Mouse (Mus musculus): ENCODE results near the gene Cd79a. TPM values are rescaled to one million over a fixed set of nuclear protein-coding genes. Genes with fewer than 3 reads are reported as not detected.

The Cd79a gene
- polyA plus RNA-seq, 1 experiment = 27.1 TPM

GRCm38 (mm10) chr7:24904070-24904483, 6.9 kb downstream of the Cd79a start:
- peak overlapping the region; percentile 22; the same call in 1 of the 2 replicates for H3K27ac ChIP-seq (ENCODE audit: insufficient read depth, low read depth, low read length)
- peak; percentile 99 for DNase-seq
- TF ChIP-seq CTCF (conservative IDR thresholded peaks at IDR 0.05; ENCODE audit: insufficient read depth, insufficient read length, low read depth, low read length) = no peak
- TF ChIP-seq POLR2A (IDR thresholded peaks at IDR 0.05; ENCODE audit: low read depth, low read length) = no peak
- H3K4me1 ChIP-seq (ENCODE audit: control insufficient read depth, insufficient read depth, low read length) = peaks cover 5% of the 10 kb centered on the region; the same call in 1 of the 2 replicates
- H3K4me3 ChIP-seq (ENCODE audit: insufficient read depth, low read depth, low read length) = peak overlapping the region; percentile 57
- no peaks in the 10 kb centered on the region for H3K27me3 ChIP-seq (replicated peaks; ENCODE audit: control insufficient read depth, insufficient read depth, low read length)
- H3K36me3 ChIP-seq (ENCODE audit: control insufficient read depth, insufficient read depth, low read length) = no peaks in the 10 kb centered on the region
- under 1% methylated on average over 30 of the region's 30 CpGs for WGBS

GRCm38 (mm10) chr7:24904936-24905335, 7.8 kb downstream of the Cd79a start:
- peak; percentile 78 for DNase-seq
- peak overlapping the region; percentile 57 for H3K4me3 ChIP-seq (ENCODE audit: insufficient read depth, low read depth, low read length)
- peaks cover 5% of the 10 kb centered on the region; the same call in 1 of the 2 replicates for H3K4me1 ChIP-seq (ENCODE audit: control insufficient read depth, insufficient read depth, low read length)
- H3K36me3 ChIP-seq (ENCODE audit: control insufficient read depth, insufficient read depth, low read length) = no peaks in the 10 kb centered on the region
- TF ChIP-seq POLR2A (IDR thresholded peaks at IDR 0.05; ENCODE audit: low read depth, low read length) (no peak), CTCF (conservative IDR thresholded peaks at IDR 0.05; ENCODE audit: insufficient read depth, insufficient read length, low read depth, low read length) (peak; percentile 75)
- H3K27ac ChIP-seq (ENCODE audit: insufficient read depth, low read depth, low read length) = no peak overlapping the region
- WGBS = 7% methylated on average over 3 of the region's 3 CpGs
- H3K27me3 ChIP-seq (replicated peaks; ENCODE audit: control insufficient read depth, insufficient read depth, low read length) = no peaks in the 10 kb centered on the region

DNA sequence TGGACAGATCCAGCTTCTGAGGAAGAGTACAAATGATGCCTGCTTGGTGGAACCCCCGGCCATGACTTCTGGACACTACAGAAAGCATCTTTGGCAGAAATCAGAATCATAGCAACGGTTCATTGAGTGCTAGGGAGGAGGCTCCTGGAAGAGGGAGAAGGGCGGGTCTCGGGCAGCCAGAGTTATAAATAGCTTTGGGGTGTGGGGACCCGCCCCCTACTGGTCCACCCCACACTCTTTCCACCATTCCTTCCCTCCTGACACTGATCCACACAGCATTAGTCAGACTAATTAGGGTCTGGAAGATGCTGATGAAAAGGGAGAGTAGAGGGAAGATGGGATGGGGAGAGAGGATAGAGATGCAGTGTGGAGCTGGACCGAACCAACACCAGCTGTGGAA, 9.4 kb downstream of the Cd79a start:
- no peak for DNase-seq
- peaks cover 5% of the 10 kb centered on the region; the same call in 1 of the 2 replicates for H3K4me1 ChIP-seq (ENCODE audit: control insufficient read depth, insufficient read depth, low read length)
- WGBS = 35% methylated on average over 6 of the region's 6 CpGs
- H3K4me3 ChIP-seq (ENCODE audit: insufficient read depth, low read depth, low read length) = no peak overlapping the region
- H3K27me3 ChIP-seq (replicated peaks; ENCODE audit: control insufficient read depth, insufficient read depth, low read length) = no peaks in the 10 kb centered on the region
- TF ChIP-seq POLR2A (IDR thresholded peaks at IDR 0.05; ENCODE audit: low read depth, low read length) (no peak), CTCF (conservative IDR thresholded peaks at IDR 0.05; ENCODE audit: insufficient read depth, insufficient read length, low read depth, low read length) (no peak)
- no peak overlapping the region for H3K27ac ChIP-seq (ENCODE audit: insufficient read depth, low read depth, low read length)
- H3K36me3 ChIP-seq (ENCODE audit: control insufficient read depth, insufficient read depth, low read length) = no peaks in the 10 kb centered on the region

DNA sequence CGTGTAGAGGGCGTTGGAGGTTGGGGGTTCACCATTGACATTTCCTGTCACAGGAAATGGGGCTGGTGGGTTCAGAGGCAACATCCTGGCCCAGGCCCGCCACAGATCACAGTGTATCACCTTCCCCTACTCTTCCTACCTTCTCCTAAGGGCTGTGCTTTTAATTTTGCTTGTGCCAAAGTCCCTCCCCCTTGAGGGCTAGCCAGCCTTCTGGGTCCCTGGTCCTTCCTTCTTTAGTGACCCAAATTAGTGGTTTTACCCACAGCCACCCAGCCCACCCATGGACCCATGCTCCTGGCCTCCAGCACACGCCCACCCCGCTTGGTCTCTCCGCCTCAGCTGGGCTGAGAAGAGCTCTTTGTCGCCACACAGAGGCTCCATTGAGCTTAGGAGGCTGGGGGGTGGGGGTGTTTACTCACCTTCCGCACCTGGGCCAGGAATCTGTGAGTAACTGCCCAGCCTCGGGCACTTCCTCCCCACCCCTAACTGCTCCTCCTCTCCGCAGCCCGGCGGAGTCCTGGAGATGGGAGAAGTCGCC, 10.1 kb downstream of the Cd79a start:
- TF ChIP-seq CTCF (conservative IDR thresholded peaks at IDR 0.05; ENCODE audit: insufficient read depth, insufficient read length, low read depth, low read length) (no peak), POLR2A (IDR thresholded peaks at IDR 0.05; ENCODE audit: low read depth, low read length) (no peak)
- H3K36me3 ChIP-seq (ENCODE audit: control insufficient read depth, insufficient read depth, low read length) = no peaks in the 10 kb centered on the region
- H3K4me3 ChIP-seq (ENCODE audit: insufficient read depth, low read depth, low read length) = no peak overlapping the region
- H3K27ac ChIP-seq (ENCODE audit: insufficient read depth, low read depth, low read length) = no peak overlapping the region
- no peaks in the 10 kb centered on the region for H3K27me3 ChIP-seq (replicated peaks; ENCODE audit: control insufficient read depth, insufficient read depth, low read length)
- no peak for DNase-seq
- WGBS = 51% methylated on average over 13 of the region's 13 CpGs
- H3K4me1 ChIP-seq (ENCODE audit: control insufficient read depth, insufficient read depth, low read length) = peaks cover 5% of the 10 kb centered on the region; the same call in 1 of the 2 replicates

- TF ChIP-seq POLR2A (IDR thresholded peaks at IDR 0.05; ENCODE audit: low read depth, low read length) = no peak
- TF ChIP-seq CTCF (conservative IDR thresholded peaks at IDR 0.05; ENCODE audit: insufficient read depth, insufficient read length, low read depth, low read length) = no peak
- peaks cover 2% of the 10 kb centered on the region for H3K36me3 ChIP-seq (ENCODE audit: control insufficient read depth, insufficient read depth, low read length)
- no peaks in the 10 kb centered on the region for H3K4me1 ChIP-seq (ENCODE audit: control insufficient read depth, insufficient read depth, low read length)
- 92% methylated on average over 14 of the region's 14 CpGs for WGBS
- DNase-seq = no peak
- no peak overlapping the region for H3K27ac ChIP-seq (ENCODE audit: insufficient read depth, low read depth, low read length)
- H3K4me3 ChIP-seq (ENCODE audit: insufficient read depth, low read depth, low read length) = no peak overlapping the region
- no peaks in the 10 kb centered on the region for H3K27me3 ChIP-seq (replicated peaks; ENCODE audit: control insufficient read depth, insufficient read depth, low read length)
Observed at GRCm38 (mm10) chr7:24912480-24912879, 15.3 kb downstream of the Cd79a start.

DNA sequence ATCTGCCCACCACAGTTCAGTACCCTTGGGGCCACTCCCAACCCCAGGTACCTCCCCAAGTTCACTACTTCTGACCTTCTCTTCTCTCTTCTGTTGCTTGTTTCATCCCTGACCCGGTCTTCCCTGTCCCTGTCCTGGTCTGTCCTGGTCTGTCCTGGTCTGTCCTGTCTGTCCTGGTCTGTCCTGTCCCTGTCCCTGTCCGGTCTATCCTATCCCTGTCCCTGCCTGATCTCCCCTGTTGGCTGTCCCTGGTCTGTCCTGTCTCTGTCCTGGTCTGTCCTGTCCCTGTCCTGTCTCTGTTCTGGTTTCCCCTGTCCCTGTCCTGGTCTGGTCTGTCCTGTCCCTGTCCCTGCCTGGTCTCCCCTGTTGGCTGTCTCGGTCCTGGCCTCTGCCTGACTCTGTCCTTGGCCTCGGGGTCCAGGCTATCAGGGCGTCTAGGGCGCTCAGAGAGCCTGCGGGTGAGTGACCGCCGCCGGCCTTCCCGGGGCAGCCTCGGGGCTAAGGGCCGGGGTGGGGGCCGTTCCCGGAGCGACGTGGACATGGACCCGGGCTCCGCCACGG, 21.7 kb downstream of the Cd79a start:
- 86% methylated on average over 20 of the region's 20 CpGs for WGBS
- H3K4me1 ChIP-seq (ENCODE audit: control insufficient read depth, insufficient read depth, low read length) = no peaks in the 10 kb centered on the region
- no peaks in the 10 kb centered on the region for H3K27me3 ChIP-seq (replicated peaks; ENCODE audit: control insufficient read depth, insufficient read depth, low read length)
- H3K36me3 ChIP-seq (ENCODE audit: control insufficient read depth, insufficient read depth, low read length) = peaks cover 4% of the 10 kb centered on the region
- no peak overlapping the region for H3K27ac ChIP-seq (ENCODE audit: insufficient read depth, low read depth, low read length)
- no peak for DNase-seq
- H3K4me3 ChIP-seq (ENCODE audit: insufficient read depth, low read depth, low read length) = no peak overlapping the region
- TF ChIP-seq CTCF (conservative IDR thresholded peaks at IDR 0.05; ENCODE audit: insufficient read depth, insufficient read length, low read depth, low read length) (no peak), POLR2A (IDR thresholded peaks at IDR 0.05; ENCODE audit: low read depth, low read length) (no peak)

- H3K27ac ChIP-seq (ENCODE audit: insufficient read depth, low read depth, low read length) = no peak overlapping the region
- WGBS = 76% methylated on average over 9 of the region's 9 CpGs
- TF ChIP-seq CTCF (conservative IDR thresholded peaks at IDR 0.05; ENCODE audit: insufficient read depth, insufficient read length, low read depth, low read length) (no peak), POLR2A (IDR thresholded peaks at IDR 0.05; ENCODE audit: low read depth, low read length) (no peak)
- H3K4me3 ChIP-seq (ENCODE audit: insufficient read depth, low read depth, low read length) = no peak overlapping the region
- DNase-seq = no peak
- H3K36me3 ChIP-seq (ENCODE audit: control insufficient read depth, insufficient read depth, low read length) = peaks cover 5% of the 10 kb centered on the region
- H3K4me1 ChIP-seq (ENCODE audit: control insufficient read depth, insufficient read depth, low read length) = no peaks in the 10 kb centered on the region
- no peaks in the 10 kb centered on the region for H3K27me3 ChIP-seq (replicated peaks; ENCODE audit: control insufficient read depth, insufficient read depth, low read length)
Observed at GRCm38 (mm10) chr7:24919728-24920127, 22.5 kb downstream of the Cd79a start.

Measured in kidney, adult 2 months (tissue).